Mouse (Mus musculus) thymus, adult 2 months (tissue): ENCODE data around the gene 4930435E12Rik.

Experiments
- CTCF ChIP-seq: fragments of 200-500 bp; IDR thresholded peaks from 2 replicates; pipeline ENCODE4 v1.5.1; 2012; ENCODE audit warnings: mild to moderate bottlenecking, control low read depth, low read length, moderate library complexity, borderline replicate concordance; ENCODE audit not compliant: control insufficient read depth, poor library complexity, insufficient read depth; ENCODE audit errors: extremely low read depth
- POLR2A ChIP-seq: fragments of 200-500 bp; IDR thresholded peaks from 2 replicates; pipeline ENCODE4 v1.6.1; 2012; ENCODE audit warnings: mild to moderate bottlenecking, low read length, control low read depth, moderate library complexity; ENCODE audit not compliant: control insufficient read depth, poor library complexity, insufficient read depth; ENCODE audit errors: extremely low read depth

GRCm38 (mm10) chr16:38798957-38799450, 29.5 kb downstream of the 4930435E12Rik start:
- TF ChIP-seq CTCF = no peak
- no peak for TF ChIP-seq POLR2A
